Mouse (Mus musculus) lung, embryonic 16.5 days (tissue): Measurements from ENCODE around the gene Kpna7. TPM values are rescaled to one million over a fixed set of nuclear protein-coding genes. Genes with fewer than 3 reads are reported as not detected.
"Not testable (repeated sequence)": the region's sequence is repeated elsewhere in the genome, so short reads cannot be mapped to it uniquely, and the experiment has no call there.

Source experiments
- ATAC-seq: fragments of 200-750 bp; cut with Nextera tagmentation; 2 replicates; pipeline ENCODE4 v1.8.0; 2017; ENCODE audit warnings: low read depth, mild to moderate bottlenecking, moderate library complexity
- H3K27ac ChIP-seq: fragments of 300-500 bp; sonication (generic); 2 replicates; pipeline ENCODE4 v1.5.1; 2014; ENCODE audit warnings: mild to moderate bottlenecking, control low read depth, low read length
- H3K27me3 ChIP-seq: fragments of 300-500 bp; sonication (generic); 2 replicates; pipeline ENCODE4 v1.6.1; 2014; ENCODE audit warnings: low read depth, low read length, mixed read lengths; ENCODE audit not compliant: control insufficient read depth, insufficient read depth
- H3K36me3 ChIP-seq: fragments of 300-500 bp; sonication (generic); 2 replicates; pipeline ENCODE4 v1.6.1; 2014; ENCODE audit warnings: low read length; ENCODE audit not compliant: control insufficient read depth, insufficient read depth
- H3K4me1 ChIP-seq: fragments of 300-500 bp; sonication (generic); replicated peaks from 2 replicates; pipeline ENCODE4 v1.6.1; 2014; ENCODE audit warnings: low read length, mixed read lengths; ENCODE audit not compliant: control insufficient read depth, insufficient read depth
- H3K4me2 ChIP-seq: fragments of 300-500 bp; sonication (generic); 2 replicates; pipeline ENCODE4 v1.6.1; 2014; ENCODE audit warnings: low read depth, low read length, control low read depth
- H3K4me3 ChIP-seq: fragments of 300-500 bp; sonication (generic); 2 replicates; pipeline ENCODE4 v1.5.1; 2014; ENCODE audit warnings: mild to moderate bottlenecking, low read length, control low read depth
- H3K9ac ChIP-seq: fragments of 300-500 bp; sonication (generic); 2 replicates; pipeline ENCODE4 v1.6.1; 2014; ENCODE audit warnings: low read length, control low read depth
- H3K9me3 ChIP-seq: fragments of 300-500 bp; sonication (generic); 2 replicates; pipeline ENCODE4 v1.6.1; 2016; ENCODE audit warnings: low read length; ENCODE audit not compliant: control insufficient read depth
- WGBS: fragments of 180-500 bp; shearing (Covaris S2); extraction: QIAGEN DNeasy Blood & Tissue Kit; methylation state at CpG from one replicate; pipeline ENCODE4 v1.1.7; 2014; 5-methylcytosine and 5-hydroxymethylcytosine counted together
- polyA plus RNA-seq: library from polyadenylated mRNA; unstranded; fragments of >200 nt; fragmentation: Nextera tagmentation; extraction: Ambion mirVana; gene quantifications from 2 replicates; pipeline ENCODE4 v1.2.1, GENCODE M21; 2015

Gene Kpna7
- polyA plus RNA-seq, 1 experiment from 2014 or later: not detected

DNA sequence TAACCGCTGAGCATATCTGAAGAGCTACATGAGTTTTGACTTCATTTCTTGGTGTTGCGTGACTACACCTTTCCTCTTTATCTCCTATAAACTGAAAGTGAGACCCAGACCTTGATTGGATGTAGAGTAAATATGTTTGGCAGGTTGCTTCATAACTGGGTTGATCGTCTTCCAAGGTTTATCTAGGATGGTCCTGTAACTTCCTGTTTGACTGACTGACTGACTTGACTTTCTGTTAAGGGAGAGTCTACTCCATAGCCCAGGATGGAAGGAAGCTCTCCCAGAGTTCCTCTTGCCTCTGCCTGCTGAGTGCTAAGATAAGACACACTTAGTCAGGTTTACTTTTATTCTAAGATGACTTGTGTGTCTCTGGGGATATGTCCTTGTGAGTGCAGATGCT, 6.0 kb upstream of the Kpna7 start:
- 81% methylated on average over 3 of the region's 3 CpGs for whole genome bisulfite sequencing
- H3K36me3 ChIP-seq: peaks cover 9% of the 10 kb centered on the region
- H3K4me2 ChIP-seq: no peak overlapping the region
- no peak overlapping the region for H3K4me3 ChIP-seq
- H3K27ac ChIP-seq: no peak overlapping the region
- no peaks in the 10 kb centered on the region for H3K9me3 ChIP-seq
- no peak for ATAC-seq
- H3K9ac ChIP-seq: no peak overlapping the region
- H3K27me3 ChIP-seq: no peaks in the 10 kb centered on the region
- H3K4me1 ChIP-seq: peaks cover 4% of the 10 kb centered on the region; the same call in 1 of the 2 replicates

DNA sequence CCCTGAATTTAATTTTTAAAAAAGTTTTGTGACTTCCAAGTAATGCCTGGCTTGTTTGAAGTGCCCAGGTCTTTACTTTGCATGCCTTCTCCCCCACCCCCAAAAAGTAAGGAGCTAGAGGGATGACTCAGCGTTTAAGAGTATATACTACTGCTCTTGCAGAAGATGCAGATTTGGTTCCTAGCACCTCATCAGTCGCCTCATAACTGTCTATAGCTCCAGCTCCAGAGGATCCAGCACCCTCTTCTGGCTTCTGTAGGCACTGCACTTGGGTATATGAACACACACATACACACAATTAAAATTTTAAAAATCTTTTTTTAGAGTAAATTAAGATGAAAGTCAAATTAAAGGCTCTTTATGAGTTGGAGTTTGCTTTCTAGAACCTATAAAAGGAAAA, 4.4 kb upstream of the Kpna7 start:
- no peak overlapping the region for H3K4me3 ChIP-seq
- 96% methylated on average over 2 of the region's 2 CpGs for WGBS

DNA sequence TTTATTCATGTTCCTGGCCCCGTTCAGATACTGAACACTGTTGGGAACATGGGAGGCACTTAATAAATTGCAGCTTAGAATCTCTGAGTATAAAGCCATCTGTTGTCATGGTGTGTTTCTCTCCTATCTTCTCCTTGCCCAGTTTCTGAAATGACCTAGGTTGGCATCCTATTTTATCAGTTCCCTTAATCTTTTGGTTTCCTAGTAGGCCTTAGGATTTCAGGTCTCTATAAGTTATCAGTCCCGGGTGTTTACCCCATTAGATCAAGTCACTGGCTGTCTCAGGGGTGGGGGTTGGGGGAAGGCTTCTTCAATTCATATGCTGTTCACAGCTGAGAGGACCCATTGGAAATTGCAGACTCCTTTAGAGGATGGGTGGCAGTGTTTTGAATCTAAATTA, 992 bp upstream of the Kpna7 start:
- H3K4me3 ChIP-seq: peak overlapping the region; percentile 95
- H3K27me3 ChIP-seq: no peaks in the 10 kb centered on the region
- peak overlapping the region; percentile 98 for H3K9ac ChIP-seq
- 0 out of 2 replicates have a peak, but pooled peaks cover 2% of the 10 kb centered on the region for H3K36me3 ChIP-seq
- peaks cover 10% of the 10 kb centered on the region; the same call in 1 of the 2 replicates for H3K4me1 ChIP-seq
- WGBS: 52% methylated on average over 2 of the region's 2 CpGs
- H3K27ac ChIP-seq: no peak overlapping the region
- H3K4me2 ChIP-seq: peak overlapping the region; percentile 94
- H3K9me3 ChIP-seq: no peaks in the 10 kb centered on the region
- ATAC-seq: no peak

More for the DNA sequence above, 4.4 kb upstream of the Kpna7 start:
- no peak overlapping the region for H3K4me2 ChIP-seq
- no peaks in the 10 kb centered on the region for H3K9me3 ChIP-seq
- no peaks in the 10 kb centered on the region for H3K27me3 ChIP-seq
- peaks cover 7% of the 10 kb centered on the region for H3K36me3 ChIP-seq
- peaks cover 10% of the 10 kb centered on the region; the same call in 1 of the 2 replicates for H3K4me1 ChIP-seq
- ATAC-seq: no peak
- H3K27ac ChIP-seq: no peak overlapping the region
- no peak overlapping the region for H3K9ac ChIP-seq

DNA sequence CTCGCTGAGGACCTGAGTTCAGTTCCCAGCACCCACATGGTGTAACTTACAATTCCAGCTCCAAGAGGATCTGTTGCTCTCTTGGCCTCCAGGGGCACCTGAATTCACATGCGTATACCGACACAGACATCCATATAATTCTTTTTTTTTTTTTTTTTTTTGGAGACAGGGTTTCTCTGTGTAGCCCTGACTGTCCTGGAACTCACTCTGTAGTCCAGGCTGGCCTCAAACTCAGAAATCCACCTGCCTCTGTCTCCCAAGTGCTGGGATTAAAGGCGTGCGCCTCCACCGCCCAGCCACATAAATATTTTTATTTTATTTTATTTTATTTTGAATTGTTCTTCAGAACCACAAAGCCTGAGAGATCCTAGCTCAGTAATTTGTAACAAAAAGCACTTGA, 629 bp downstream of the Kpna7 start:
- WGBS: 42% methylated on average over 6 of the region's 6 CpGs
- H3K4me2 ChIP-seq: peak overlapping the region; percentile 94
- H3K9me3 ChIP-seq, H3K27me3 ChIP-seq, H3K36me3 ChIP-seq, ATAC-seq, H3K4me1 ChIP-seq: not testable (repeated sequence)
- H3K9ac ChIP-seq: peak overlapping the region; percentile 98
- H3K4me3 ChIP-seq: peak overlapping the region; percentile 95
- H3K27ac ChIP-seq: peak overlapping the region; percentile 69

DNA sequence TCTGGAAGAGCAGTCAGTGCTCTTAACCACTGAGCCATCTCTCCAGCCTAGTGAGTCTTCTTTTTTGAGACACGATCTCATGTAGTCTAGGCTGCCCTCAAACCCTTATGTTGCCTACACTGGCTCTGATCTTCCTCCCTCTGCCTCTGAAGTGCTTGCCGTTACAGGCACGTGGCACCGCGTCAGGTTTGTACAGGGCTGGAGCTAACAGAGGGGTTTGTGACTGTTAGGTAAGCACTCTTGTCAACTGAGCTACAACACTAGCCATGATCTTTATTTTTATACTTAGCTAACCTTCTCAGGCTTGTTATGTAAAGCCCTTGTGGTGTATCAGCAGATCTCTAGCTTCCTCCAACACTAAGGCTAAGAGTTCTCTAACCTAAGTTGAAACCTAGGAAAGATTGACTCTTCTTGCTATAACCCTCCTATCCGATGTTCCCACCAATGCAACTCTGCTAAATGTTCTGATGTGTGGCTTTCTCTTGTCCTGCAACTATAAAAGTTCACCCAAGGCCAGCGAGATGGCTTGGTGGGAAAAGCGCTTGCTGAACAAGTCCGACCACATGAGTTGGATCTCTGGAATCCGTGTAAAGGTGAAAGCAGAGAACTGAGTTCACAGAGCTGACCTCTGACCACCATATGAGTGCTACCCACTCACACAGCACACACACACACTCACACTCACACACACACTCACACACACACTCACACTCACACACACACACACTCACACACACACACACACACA, 1.8 kb downstream of the Kpna7 start:
- ATAC-seq: no peak
- WGBS: 69% methylated on average over 10 of the region's 10 CpGs
- Histone ChIP-seq H3K27ac (no peak overlapping the region), H3K27me3 (no peaks in the 10 kb centered on the region), H3K9me3 (no peaks in the 10 kb centered on the region), H3K4me2 (no peak overlapping the region), H3K4me3 (no peak overlapping the region), H3K36me3 (0 out of 2 replicates have a peak, but pooled peaks cover 2% of the 10 kb centered on the region), H3K4me1 (peaks cover 10% of the 10 kb centered on the region; the same call in 1 of the 2 replicates), H3K9ac (no peak overlapping the region)

DNA sequence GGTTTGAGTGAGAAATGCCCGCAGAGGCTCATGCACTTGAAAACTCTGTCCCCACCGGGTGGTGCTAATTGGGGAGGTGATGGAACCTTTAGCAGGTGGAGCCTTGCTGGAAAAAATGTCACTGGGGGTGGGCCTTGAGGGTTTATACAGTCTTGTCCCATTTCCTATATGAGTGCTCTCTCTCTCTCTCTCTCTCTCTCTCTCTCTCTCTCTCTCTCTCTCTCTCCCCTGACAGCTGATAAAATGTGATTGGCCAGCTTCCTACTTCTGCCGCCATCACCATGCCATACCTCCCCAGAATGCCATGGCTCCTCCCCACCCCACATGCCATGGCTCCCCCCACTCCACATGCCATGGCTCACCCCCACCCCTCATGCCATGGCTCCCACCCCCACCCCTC, 8.7 kb downstream of the Kpna7 start:
- WGBS: 46% methylated on average over 3 of the region's 3 CpGs
- H3K9ac ChIP-seq: no peak overlapping the region

DNA sequence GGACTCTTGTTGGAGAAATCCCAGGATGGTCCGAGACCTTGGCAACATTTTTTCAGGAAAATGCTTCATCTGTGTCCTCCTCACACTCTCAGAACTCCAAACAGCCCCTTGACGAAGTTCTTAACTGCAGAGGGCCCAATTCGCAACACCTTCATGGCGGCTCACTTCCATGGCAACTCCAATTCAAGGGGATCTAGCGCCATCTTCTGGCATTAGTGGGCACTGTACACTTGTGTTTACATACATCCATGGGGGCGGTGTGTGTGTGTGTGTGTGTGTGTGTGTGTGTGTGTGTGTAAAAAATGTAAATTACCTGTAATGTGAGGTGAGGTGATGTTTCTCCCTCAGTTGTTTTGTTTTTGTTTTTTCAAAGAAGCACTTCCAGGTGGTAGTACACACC, 12.5 kb downstream of the Kpna7 start:
- Histone ChIP-seq H3K27ac (no peak overlapping the region), H3K36me3 (no peaks in the 10 kb centered on the region), H3K4me2 (no peak overlapping the region), H3K4me1 (no peaks in the 10 kb centered on the region), H3K9ac (no peak overlapping the region), H3K9me3 (no peaks in the 10 kb centered on the region), H3K4me3 (no peak overlapping the region), H3K27me3 (no peaks in the 10 kb centered on the region)
- ATAC-seq: no peak
- WGBS: 42% methylated on average over 6 of the region's 6 CpGs

More for the DNA sequence above, 8.7 kb downstream of the Kpna7 start:
- no peak for ATAC-seq
- Histone ChIP-seq H3K4me2 (no peak overlapping the region), H3K9me3 (no peaks in the 10 kb centered on the region), H3K4me1 (no peaks in the 10 kb centered on the region), H3K27me3 (no peaks in the 10 kb centered on the region), H3K27ac (no peak overlapping the region), H3K36me3 (no peaks in the 10 kb centered on the region), H3K4me3 (no peak overlapping the region)

- H3K4me1 ChIP-seq: no peaks in the 10 kb centered on the region
- no peak overlapping the region for H3K27ac ChIP-seq
- H3K4me3 ChIP-seq: no peak overlapping the region
- H3K9ac ChIP-seq: no peak overlapping the region
- no peaks in the 10 kb centered on the region for H3K9me3 ChIP-seq
- ATAC-seq: peak; percentile 52
- no peaks in the 10 kb centered on the region for H3K27me3 ChIP-seq
- H3K36me3 ChIP-seq: no peaks in the 10 kb centered on the region
- under 1% methylated on average over 5 of the region's 5 CpGs for WGBS
- H3K4me2 ChIP-seq: no peak overlapping the region
Measured at GRCm38 (mm10) chr5:145069707-145070106, 14.1 kb downstream of the Kpna7 start.

DNA sequence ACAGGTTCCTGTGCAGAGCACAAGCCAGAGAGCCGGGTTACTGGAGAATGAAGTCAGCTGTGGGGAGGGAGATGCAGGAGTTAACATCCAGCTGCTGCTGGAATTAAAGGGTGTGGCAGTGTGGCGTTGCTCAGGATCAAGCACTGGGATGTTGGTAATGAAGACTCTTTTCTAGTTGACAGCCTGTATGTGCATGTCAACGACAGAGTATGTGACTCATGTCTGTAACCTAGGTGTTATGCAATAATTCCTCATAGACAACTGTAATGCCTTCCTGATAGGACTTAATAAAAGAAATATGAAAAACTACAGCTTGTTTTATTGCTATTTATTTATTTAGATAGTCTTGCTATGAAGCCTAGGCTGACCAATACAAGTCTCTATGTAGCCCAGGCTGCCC, 15.0 kb downstream of the Kpna7 start:
- no peak overlapping the region for H3K4me3 ChIP-seq

More for the DNA sequence above, 15.0 kb downstream of the Kpna7 start:
- Histone ChIP-seq H3K4me1 (no peaks in the 10 kb centered on the region), H3K27me3 (no peaks in the 10 kb centered on the region), H3K27ac (no peak overlapping the region), H3K4me2 (no peak overlapping the region), H3K9me3 (no peaks in the 10 kb centered on the region), H3K9ac (no peak overlapping the region), H3K36me3 (no peaks in the 10 kb centered on the region)
- 39% methylated on average over 3 of the region's 3 CpGs for WGBS
- no peak for ATAC-seq
